Mouse (Mus musculus): ENCODE data around the gene Ccdc70. TPM values are rescaled to one million over a fixed set of nuclear protein-coding genes. Genes with fewer than 3 reads are reported as not detected.

The Ccdc70 gene
- polyA plus RNA-seq (2014; fragmentation: Illumina TruSeq; extraction: RNeasy Lipid Tissue Mini Kit (QIAGEN cat#74804); ENCODE audit: low read depth, low replicate concordance): 278 TPM

DNA sequence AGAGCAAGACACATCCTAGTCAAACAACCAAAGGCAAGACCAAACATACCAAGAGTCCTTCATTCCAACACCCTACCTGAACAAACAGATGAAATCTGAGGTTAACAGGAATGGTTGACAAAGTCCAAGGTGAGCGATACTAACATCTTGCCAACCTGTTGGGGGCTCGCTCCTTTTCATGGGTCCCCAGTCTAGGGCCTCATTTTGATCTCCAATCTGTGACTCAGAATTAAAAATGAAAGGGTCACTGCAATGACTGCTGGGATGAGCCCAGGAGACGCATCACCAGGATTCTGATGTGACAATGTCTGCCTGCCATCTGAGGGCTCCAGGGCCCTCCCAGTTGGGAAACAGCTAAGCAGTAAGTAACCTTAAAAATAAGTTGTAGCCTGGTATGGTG, at the start of gene Ccdc70:
Gene Ccdc70 (plus strand): TSS at position 301 of the 400 bp plus-strand sequence.

DNA sequence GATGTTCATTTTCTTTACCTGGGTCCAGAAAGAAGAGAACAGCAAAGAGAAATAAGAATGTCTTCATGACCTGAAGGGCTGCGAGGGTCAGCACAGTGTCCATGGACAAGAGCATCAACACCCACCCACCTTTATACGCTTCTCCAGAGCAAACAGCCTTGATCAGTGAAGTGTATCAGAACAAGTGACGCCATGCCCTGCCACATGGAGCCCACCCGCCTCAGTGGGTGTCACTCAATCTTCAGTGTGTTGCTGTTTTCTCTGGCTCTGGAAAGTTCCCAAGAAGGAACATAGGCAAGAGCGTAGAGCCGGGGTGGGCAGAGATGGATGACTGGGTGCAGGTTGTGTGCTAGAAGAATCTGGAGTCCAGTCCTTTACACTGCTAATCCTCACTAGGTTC, 37.0 kb upstream of the Ccdc70 start, which contains the start of gene Defb15:
Gene Defb15 (minus strand): TSS at position 101 of the 400 bp plus-strand sequence.

DNA sequence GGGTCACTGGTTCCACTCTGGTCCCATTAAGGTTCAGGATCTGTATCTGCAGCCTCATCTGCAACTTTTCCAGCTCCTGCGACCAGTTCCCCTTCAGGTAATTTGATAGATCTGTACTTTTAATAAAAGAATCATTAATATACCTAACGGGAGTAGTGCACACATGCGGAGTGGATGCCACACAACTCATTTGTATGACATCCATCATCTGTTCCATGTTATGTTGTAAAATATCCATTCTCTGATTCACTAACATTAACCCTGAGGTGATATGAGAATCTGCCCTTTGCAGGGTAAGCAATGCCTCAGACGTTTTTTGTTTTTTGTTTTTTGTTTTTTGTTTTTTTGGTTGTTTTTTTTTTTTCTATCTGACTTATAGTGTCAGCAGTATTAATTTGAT, 31.5 kb upstream of the Ccdc70 start, which contains the start of gene Defb35:
Gene Defb35 (plus strand): TSS at position 301 of the 400 bp plus-strand sequence.

GRCm38 (mm10) chr8:21946462-21946861, 23.1 kb upstream of the Ccdc70 start, which contains the start of gene Defb13:
Gene Defb13, plus strand, starts transcription at chr8:21946762.

GRCm38 (mm10) chr8:21958414-21958813, 11.2 kb upstream of the Ccdc70 start, which contains the start of gene Fam90a1a:
Gene Fam90a1a, plus strand, starts transcription at chr8:21958714.

Other genes with a start within 250 kb of the Ccdc70 start
- gene Defa24, start 235.3 kb upstream of the Ccdc70 start, polyA plus RNA-seq (2014; fragmentation: Illumina TruSeq; extraction: RNeasy Lipid Tissue Mini Kit (QIAGEN cat#74804); ENCODE audit: low read depth, low replicate concordance): not detected
- not detected for gene Defb50, start 146.2 kb upstream of the Ccdc70 start, polyA plus RNA-seq (2014; fragmentation: Illumina TruSeq; extraction: RNeasy Lipid Tissue Mini Kit (QIAGEN cat#74804); ENCODE audit: low read depth, low replicate concordance)
- gene Defb2, start 129.8 kb upstream of the Ccdc70 start, polyA plus RNA-seq (2014; fragmentation: Illumina TruSeq; extraction: RNeasy Lipid Tissue Mini Kit (QIAGEN cat#74804); ENCODE audit: low read depth, low replicate concordance): not detected
- not detected for gene Defb10, start 110.9 kb upstream of the Ccdc70 start, polyA plus RNA-seq (2014; fragmentation: Illumina TruSeq; extraction: RNeasy Lipid Tissue Mini Kit (QIAGEN cat#74804); ENCODE audit: low read depth, low replicate concordance)
- not detected for gene Defb9, start 84.4 kb upstream of the Ccdc70 start, polyA plus RNA-seq (2014; fragmentation: Illumina TruSeq; extraction: RNeasy Lipid Tissue Mini Kit (QIAGEN cat#74804); ENCODE audit: low read depth, low replicate concordance)
- gene Defb11, start 63.4 kb upstream of the Ccdc70 start, polyA plus RNA-seq (2014; fragmentation: Illumina TruSeq; extraction: RNeasy Lipid Tissue Mini Kit (QIAGEN cat#74804); ENCODE audit: low read depth, low replicate concordance): 11.2 TPM
- gene Defb15, start 37.1 kb upstream of the Ccdc70 start, polyA plus RNA-seq (2014; fragmentation: Illumina TruSeq; extraction: RNeasy Lipid Tissue Mini Kit (QIAGEN cat#74804); ENCODE audit: low read depth, low replicate concordance): 2.2 TPM
- gene Defb35, start 31.4 kb upstream of the Ccdc70 start, polyA plus RNA-seq (2014; fragmentation: Illumina TruSeq; extraction: RNeasy Lipid Tissue Mini Kit (QIAGEN cat#74804); ENCODE audit: low read depth, low replicate concordance): not detected
- gene Defb13, start 23.0 kb upstream of the Ccdc70 start, polyA plus RNA-seq (2014; fragmentation: Illumina TruSeq; extraction: RNeasy Lipid Tissue Mini Kit (QIAGEN cat#74804); ENCODE audit: low read depth, low replicate concordance): not detected
- not detected for gene Fam90a1a, start 11.1 kb upstream of the Ccdc70 start, polyA plus RNA-seq (2014; fragmentation: Illumina TruSeq; extraction: RNeasy Lipid Tissue Mini Kit (QIAGEN cat#74804); ENCODE audit: low read depth, low replicate concordance)
- 0.94 TPM for gene Atp7b, start 90.5 kb downstream of the Ccdc70 start, polyA plus RNA-seq (2014; fragmentation: Illumina TruSeq; extraction: RNeasy Lipid Tissue Mini Kit (QIAGEN cat#74804); ENCODE audit: low read depth, low replicate concordance)
- 19.0 TPM for gene Alg11, start 90.9 kb downstream of the Ccdc70 start, polyA plus RNA-seq (2014; fragmentation: Illumina TruSeq; extraction: RNeasy Lipid Tissue Mini Kit (QIAGEN cat#74804); ENCODE audit: low read depth, low replicate concordance)
- 1.1 TPM for gene Nek5, start 155.3 kb downstream of the Ccdc70 start, polyA plus RNA-seq (2014; fragmentation: Illumina TruSeq; extraction: RNeasy Lipid Tissue Mini Kit (QIAGEN cat#74804); ENCODE audit: low read depth, low replicate concordance)
- 2.0 TPM for gene Nek3, start 196.7 kb downstream of the Ccdc70 start, polyA plus RNA-seq (2014; fragmentation: Illumina TruSeq; extraction: RNeasy Lipid Tissue Mini Kit (QIAGEN cat#74804); ENCODE audit: low read depth, low replicate concordance)
- 34.9 TPM for gene Ckap2, start 216.0 kb downstream of the Ccdc70 start, polyA plus RNA-seq (2014; fragmentation: Illumina TruSeq; extraction: RNeasy Lipid Tissue Mini Kit (QIAGEN cat#74804); ENCODE audit: low read depth, low replicate concordance)
- 30.8 TPM for gene Vps36, start 223.0 kb downstream of the Ccdc70 start, polyA plus RNA-seq (2014; fragmentation: Illumina TruSeq; extraction: RNeasy Lipid Tissue Mini Kit (QIAGEN cat#74804); ENCODE audit: low read depth, low replicate concordance)